Mouse (Mus musculus) small intestine, adult 2 months (tissue): ENCODE data around the gene Slc6a12. TPM values are rescaled to one million over a fixed set of nuclear protein-coding genes. Genes with fewer than 3 reads are reported as not detected.

ENCODE experiments used
- H3K27ac ChIP-seq: fragments of 200-500 bp; 2 replicates; pipeline ENCODE4 v1.5.1; 2012; ENCODE audit warnings: low read depth, low read length, control low read depth, inconsistent platforms; ENCODE audit not compliant: insufficient read depth
- H3K27me3 ChIP-seq: fragments of 200-500 bp; 2 replicates; pipeline ENCODE4 v1.6.1; 2012; ENCODE audit warnings: mild to moderate bottlenecking, moderate library complexity, low read length, inconsistent platforms; ENCODE audit not compliant: control insufficient read depth, insufficient read depth
- H3K36me3 ChIP-seq: fragments of 200-500 bp; 2 replicates; pipeline ENCODE4 v1.6.1; 2012; ENCODE audit warnings: mild to moderate bottlenecking, low read length, control low read depth, inconsistent platforms; ENCODE audit not compliant: control insufficient read depth, insufficient read depth
- H3K4me1 ChIP-seq: fragments of 200-500 bp; 2 replicates; pipeline ENCODE4 v1.6.1; 2012; ENCODE audit warnings: low read length, inconsistent platforms, mixed read lengths; ENCODE audit not compliant: control insufficient read depth, insufficient read depth, insufficient read length
- H3K4me3 ChIP-seq: fragments of 200-500 bp; 2 replicates; pipeline ENCODE4 v1.5.1; 2012; ENCODE audit warnings: low read depth, mild to moderate bottlenecking, control low read depth, inconsistent platforms, low read length, moderate library complexity
- CTCF ChIP-seq: fragments of 200-500 bp; IDR thresholded peaks from 2 replicates; pipeline ENCODE4 v1.5.1; 2012; ENCODE audit warnings: low read depth, mild to moderate bottlenecking, control low read depth, inconsistent platforms, low read length, moderate library complexity, mixed read lengths; ENCODE audit not compliant: insufficient replicate concordance, insufficient read length; ENCODE audit errors: extremely low read depth
- POLR2A ChIP-seq: fragments of 200-500 bp; IDR thresholded peaks from 2 replicates; pipeline ENCODE4 v1.6.1; 2012; ENCODE audit warnings: low read depth, mild to moderate bottlenecking, control low read depth, inconsistent platforms, low read length, moderate library complexity
- WGBS: fragments of 180-500 bp; shearing (Covaris S2); methylation state at CpG from one replicate; pipeline ENCODE4 v1.1.7; 2018; 5-methylcytosine and 5-hydroxymethylcytosine counted together
- polyA plus RNA-seq: library from polyadenylated mRNA; depleted of rRNA; stranded (reverse); fragments of >200 nt; gene quantifications from 2 replicates; pipeline ENCODE4 v1.2.3, GENCODE M21; 2012; rRNA removed

Slc6a12 gene
- polyA plus RNA-seq, 1 experiment = 0.27 TPM

GRCm38 (mm10) chr6:121412558-121413297 lies 69.9 kb downstream of the Slc6a12 start:
- no peak overlapping the region for H3K4me3 ChIP-seq
- no peak overlapping the region for H3K27ac ChIP-seq
- WGBS = 3% methylated on average over 46 of the region's 46 CpGs
- TF ChIP-seq POLR2A (no peak), CTCF (no peak)
- H3K27me3 ChIP-seq = peaks cover 6% of the 10 kb centered on the region; the same call in 1 of the 2 replicates
- no peaks in the 10 kb centered on the region for H3K4me1 ChIP-seq
- no peaks in the 10 kb centered on the region for H3K36me3 ChIP-seq

Other genes with a start within 250 kb of the Slc6a12 start
- gene Mical3, start 212.1 kb upstream of the Slc6a12 start, polyA plus RNA-seq = 6.1 and 8.9 TPM in 2 replicates
- gene Pex26, start 159.4 kb upstream of the Slc6a12 start, polyA plus RNA-seq = 8.7 and 13.6 TPM in 2 replicates
- 0.18 and 0.25 TPM in 2 replicates for gene Tuba8, start 132.4 kb upstream of the Slc6a12 start, polyA plus RNA-seq
- 2.3 and 16.9 TPM in 2 replicates for gene Usp18, start 97.2 kb upstream of the Slc6a12 start, polyA plus RNA-seq
- 0.20 and 0.22 TPM in 2 replicates for gene Slc6a13, start 42.8 kb upstream of the Slc6a12 start, polyA plus RNA-seq
- 0.23 and 0.24 TPM in 2 replicates for gene Iqsec3, start 130.6 kb downstream of the Slc6a12 start, polyA plus RNA-seq